Mouse (Mus musculus): ENCODE measurements at regions not wholly inside any gene's neighbourhood (a gene's known extent, or its start where the extent isn't known, plus 50 kb on each side); places are given as distances from the start of the nearest gene placed in this dataset.

DNA sequence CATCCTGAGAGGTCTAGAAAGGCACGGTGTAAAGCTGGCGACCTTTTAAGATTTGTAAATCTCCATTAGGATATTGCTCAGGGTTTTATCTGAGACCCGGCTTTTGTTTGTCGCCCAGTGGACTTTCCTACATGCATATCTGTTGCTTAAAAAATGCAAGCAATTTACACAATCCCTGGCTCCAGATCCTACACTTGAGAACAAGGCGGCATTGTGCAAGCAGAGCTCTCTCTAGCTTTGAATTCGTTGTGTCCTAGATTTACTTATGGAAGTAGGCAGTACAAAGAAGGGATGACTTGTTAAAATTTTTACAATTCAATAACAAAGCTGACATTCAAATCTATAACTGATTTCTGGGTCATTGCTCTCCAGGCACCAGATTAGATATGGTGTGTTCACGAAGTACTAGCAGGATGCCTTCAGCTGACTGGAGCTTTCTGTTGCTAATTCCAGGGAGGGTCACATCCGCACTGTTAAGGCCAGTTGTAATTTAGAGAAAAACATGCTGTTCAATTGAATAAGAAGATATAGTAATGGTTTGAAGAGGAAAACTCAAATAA is 62.2 kb upstream of the Teddm2 start:
- Histone ChIP-seq H3K4me3 (ENCODE audit: low read depth, low read length) (no peak overlapping the region), H3K4me1 (ENCODE audit: control insufficient read depth, insufficient read depth, low read length) (no peaks in the 10 kb centered on the region), H3K27me3 (ENCODE audit: control insufficient read depth, insufficient read depth, low read length) (no peaks in the 10 kb centered on the region), H3K36me3 (replicated peaks; ENCODE audit: control insufficient read depth, insufficient read depth, low read depth, low read length) (no peaks in the 10 kb centered on the region), H3K4me2 (ENCODE audit: low read depth, low read length) (no peak overlapping the region), H3K9ac (replicated peaks; ENCODE audit: low read length) (no peak overlapping the region), H3K27ac (replicated peaks; ENCODE audit: low read depth, low read length) (no peak overlapping the region), H3K9me3 (replicated peaks; ENCODE audit: control insufficient read depth, low read length) (no peaks in the 10 kb centered on the region)
- no peak for ATAC-seq (replicated peaks; ENCODE audit: insufficient number of reproducible peaks, low FRiP score, low TSS enrichment, low read depth)
- 56% methylated on average over 8 of the region's 8 CpGs for WGBS
- no peak for DNase-seq (ENCODE audit: low spot score)

DNA sequence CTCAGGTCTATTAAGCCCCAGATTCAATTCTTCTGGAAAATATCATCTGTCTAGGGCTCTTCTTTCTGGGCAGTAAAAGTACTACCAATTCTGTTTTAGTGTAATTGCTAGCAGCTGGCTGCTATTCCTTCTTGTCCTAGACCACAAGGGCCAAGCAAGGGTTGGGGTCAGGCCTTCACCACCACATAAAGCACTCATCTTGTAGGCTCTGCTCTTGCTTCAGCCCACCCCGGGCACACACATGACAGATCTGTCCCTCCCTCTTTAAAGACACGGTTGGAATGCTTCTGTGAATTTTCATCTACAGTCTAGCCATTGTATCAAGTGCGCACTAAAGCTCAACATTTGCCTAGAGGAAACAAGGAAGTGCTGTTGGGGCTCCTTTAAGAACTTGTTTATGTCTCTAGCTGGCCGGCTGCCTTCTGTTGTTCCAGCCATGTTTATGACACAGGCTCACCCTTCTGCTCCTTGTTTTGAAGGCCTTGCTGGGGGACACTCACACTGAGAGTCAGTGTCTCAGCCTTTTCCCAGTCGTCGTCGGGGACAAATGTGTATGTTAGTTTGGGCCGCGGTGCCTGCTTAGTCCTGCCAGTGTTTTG is 63.8 kb upstream of the Teddm2 start:
- no peaks in the 10 kb centered on the region for H3K9me3 ChIP-seq (replicated peaks; ENCODE audit: control insufficient read depth, low read length)
- H3K9ac ChIP-seq (replicated peaks; ENCODE audit: low read length), result no peak overlapping the region
- WGBS, result 64% methylated on average over 9 of the region's 9 CpGs
- no peak overlapping the region for H3K4me2 ChIP-seq (ENCODE audit: low read depth, low read length)
- no peak for DNase-seq (ENCODE audit: low spot score)
- no peak overlapping the region for H3K4me3 ChIP-seq (ENCODE audit: low read depth, low read length)
- no peak for ATAC-seq (replicated peaks; ENCODE audit: insufficient number of reproducible peaks, low FRiP score, low TSS enrichment, low read depth)
- no peaks in the 10 kb centered on the region for H3K4me1 ChIP-seq (ENCODE audit: control insufficient read depth, insufficient read depth, low read length)
- no peak overlapping the region for H3K27ac ChIP-seq (replicated peaks; ENCODE audit: low read depth, low read length)
- no peaks in the 10 kb centered on the region for H3K36me3 ChIP-seq (replicated peaks; ENCODE audit: control insufficient read depth, insufficient read depth, low read depth, low read length)
- H3K27me3 ChIP-seq (ENCODE audit: control insufficient read depth, insufficient read depth, low read length), result no peaks in the 10 kb centered on the region

GRCm38 (mm10) chr1:153969401-153969800 is 69.4 kb upstream of the Teddm2 start:
- Histone ChIP-seq H3K27ac (replicated peaks; ENCODE audit: low read depth, low read length) (no peak overlapping the region), H3K4me3 (ENCODE audit: low read depth, low read length) (no peak overlapping the region), H3K9me3 (replicated peaks; ENCODE audit: control insufficient read depth, low read length) (no peaks in the 10 kb centered on the region), H3K27me3 (ENCODE audit: control insufficient read depth, insufficient read depth, low read length) (no peaks in the 10 kb centered on the region), H3K4me1 (ENCODE audit: control insufficient read depth, insufficient read depth, low read length) (no peaks in the 10 kb centered on the region), H3K36me3 (replicated peaks; ENCODE audit: control insufficient read depth, insufficient read depth, low read depth, low read length) (no peaks in the 10 kb centered on the region), H3K9ac (replicated peaks; ENCODE audit: low read length) (no peak overlapping the region), H3K4me2 (ENCODE audit: low read depth, low read length) (no peak overlapping the region)
- DNase-seq (ENCODE audit: low spot score) (no peak), ATAC-seq (replicated peaks; ENCODE audit: insufficient number of reproducible peaks, low FRiP score, low TSS enrichment, low read depth) (no peak)
- WGBS, result 85% methylated on average over 4 of the region's 4 CpGs

GRCm38 (mm10) chr1:153974300-153974699 is 74.3 kb upstream of the Teddm2 start:
- Histone ChIP-seq H3K27me3 (ENCODE audit: control insufficient read depth, insufficient read depth, low read length) (no peaks in the 10 kb centered on the region), H3K4me2 (ENCODE audit: low read depth, low read length) (no peak overlapping the region), H3K4me1 (ENCODE audit: control insufficient read depth, insufficient read depth, low read length) (no peaks in the 10 kb centered on the region), H3K4me3 (ENCODE audit: low read depth, low read length) (no peak overlapping the region), H3K27ac (replicated peaks; ENCODE audit: low read depth, low read length) (no peak overlapping the region), H3K9me3 (replicated peaks; ENCODE audit: control insufficient read depth, low read length) (no peaks in the 10 kb centered on the region), H3K36me3 (replicated peaks; ENCODE audit: control insufficient read depth, insufficient read depth, low read depth, low read length) (no peaks in the 10 kb centered on the region), H3K9ac (replicated peaks; ENCODE audit: low read length) (no peak overlapping the region)
- DNase-seq (ENCODE audit: low spot score), result no peak
- WGBS, result 78% methylated on average over 1 of the region's 1 CpGs
- ATAC-seq (replicated peaks; ENCODE audit: insufficient number of reproducible peaks, low FRiP score, low TSS enrichment, low read depth), result no peak

DNA sequence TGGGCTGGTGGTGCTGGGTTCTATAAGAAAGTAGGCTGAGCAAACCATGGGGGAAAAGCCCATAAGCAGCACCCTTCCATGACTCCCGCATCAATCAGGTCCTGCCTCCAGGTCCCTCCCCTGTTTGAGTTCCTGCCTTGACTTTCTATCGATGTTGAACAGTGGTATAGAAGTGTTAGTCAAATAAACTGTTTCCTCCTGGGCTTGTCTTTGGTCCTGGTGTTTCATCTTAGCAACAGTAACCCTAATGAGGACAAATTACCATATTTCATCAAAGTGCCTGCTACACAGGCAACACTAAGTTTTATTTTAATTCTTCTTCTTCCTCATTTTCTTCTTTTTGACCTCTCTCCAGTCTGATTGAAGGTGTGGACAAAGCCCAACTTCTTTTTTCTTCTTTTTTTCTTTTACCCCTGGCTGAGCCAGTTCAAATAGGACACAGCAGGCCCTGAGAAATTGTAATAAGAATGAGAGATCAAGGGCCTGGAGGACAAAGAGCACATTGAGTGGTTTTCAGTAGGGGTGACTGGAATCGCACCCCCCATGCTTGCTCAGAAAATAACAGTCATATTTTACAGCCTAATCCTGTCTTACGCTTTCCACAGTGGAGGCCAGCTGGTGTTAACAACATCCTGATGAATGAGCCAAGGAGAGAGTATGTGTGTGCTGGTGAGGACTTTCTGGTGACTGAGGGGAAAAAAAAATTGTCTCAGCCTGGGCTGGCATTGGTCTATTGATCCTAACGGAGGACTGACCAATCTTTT is 78.1 kb upstream of the Teddm2 start:
- 39% methylated on average over 5 of the region's 5 CpGs for WGBS
- DNase-seq (ENCODE audit: low spot score), result no peak
- no peaks in the 10 kb centered on the region for H3K27me3 ChIP-seq (ENCODE audit: control insufficient read depth, insufficient read depth, low read length)
- H3K36me3 ChIP-seq (replicated peaks; ENCODE audit: control insufficient read depth, insufficient read depth, low read depth, low read length), result no peaks in the 10 kb centered on the region
- no peak for ATAC-seq (replicated peaks; ENCODE audit: insufficient number of reproducible peaks, low FRiP score, low TSS enrichment, low read depth)
- no peak overlapping the region for H3K4me3 ChIP-seq (ENCODE audit: low read depth, low read length)
- no peaks in the 10 kb centered on the region for H3K9me3 ChIP-seq (replicated peaks; ENCODE audit: control insufficient read depth, low read length)
- H3K4me2 ChIP-seq (ENCODE audit: low read depth, low read length), result no peak overlapping the region
- H3K27ac ChIP-seq (replicated peaks; ENCODE audit: low read depth, low read length), result no peak overlapping the region
- H3K9ac ChIP-seq (replicated peaks; ENCODE audit: low read length), result no peak overlapping the region
- H3K4me1 ChIP-seq (ENCODE audit: control insufficient read depth, insufficient read depth, low read length), result no peaks in the 10 kb centered on the region

- whole genome bisulfite sequencing, result 83% methylated on average over 6 of the region's 6 CpGs
- H3K27ac ChIP-seq (replicated peaks; ENCODE audit: low read depth, low read length), result no peak overlapping the region
Observed at GRCm38 (mm10) chr1:153980886-153981285, 80.9 kb upstream of the Teddm2 start.

DNA sequence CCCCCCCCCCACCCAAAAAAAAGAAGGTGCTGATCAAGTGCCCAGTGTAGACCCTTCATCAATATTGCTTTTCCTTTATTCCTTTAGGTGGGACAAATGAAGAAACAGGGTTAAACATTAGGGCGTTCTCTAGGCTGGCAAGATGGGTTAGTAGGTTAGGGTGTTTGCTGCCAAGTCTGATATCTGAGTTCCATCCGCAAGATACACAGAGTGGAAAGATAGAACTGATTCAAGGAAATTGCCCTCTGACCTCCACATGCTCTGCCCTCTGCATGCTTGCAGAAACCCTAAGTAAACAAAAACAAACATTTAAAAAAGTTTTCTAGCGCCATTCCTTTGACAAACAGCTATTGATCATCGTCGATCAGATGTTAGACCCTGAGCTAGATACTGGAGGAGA is 85.6 kb upstream of the Teddm2 start:
- no peak overlapping the region for H3K4me3 ChIP-seq (ENCODE audit: low read depth, low read length)
- ATAC-seq (replicated peaks; ENCODE audit: insufficient number of reproducible peaks, low FRiP score, low TSS enrichment, low read depth) (no peak), DNase-seq (ENCODE audit: low spot score) (no peak)
- WGBS, result 88% methylated on average over 5 of the region's 5 CpGs
- no peak overlapping the region for H3K9ac ChIP-seq (replicated peaks; ENCODE audit: low read length)
- H3K36me3 ChIP-seq (replicated peaks; ENCODE audit: control insufficient read depth, insufficient read depth, low read depth, low read length), result no peaks in the 10 kb centered on the region
- H3K9me3 ChIP-seq (replicated peaks; ENCODE audit: control insufficient read depth, low read length), result no peaks in the 10 kb centered on the region
- no peaks in the 10 kb centered on the region for H3K4me1 ChIP-seq (ENCODE audit: control insufficient read depth, insufficient read depth, low read length)
- H3K4me2 ChIP-seq (ENCODE audit: low read depth, low read length), result no peak overlapping the region
- no peak overlapping the region for H3K27ac ChIP-seq (replicated peaks; ENCODE audit: low read depth, low read length)
- no peaks in the 10 kb centered on the region for H3K27me3 ChIP-seq (ENCODE audit: control insufficient read depth, insufficient read depth, low read length)

More at GRCm38 (mm10) chr1:153980886-153981285, 80.9 kb upstream of the Teddm2 start:
- H3K4me2 ChIP-seq (ENCODE audit: low read depth, low read length), result no peak overlapping the region
- no peak for DNase-seq (ENCODE audit: low spot score)
- H3K27me3 ChIP-seq (ENCODE audit: control insufficient read depth, insufficient read depth, low read length), result no peaks in the 10 kb centered on the region
- no peak overlapping the region for H3K4me3 ChIP-seq (ENCODE audit: low read depth, low read length)
- no peaks in the 10 kb centered on the region for H3K9me3 ChIP-seq (replicated peaks; ENCODE audit: control insufficient read depth, low read length)
- H3K9ac ChIP-seq (replicated peaks; ENCODE audit: low read length), result no peak overlapping the region
- ATAC-seq (replicated peaks; ENCODE audit: insufficient number of reproducible peaks, low FRiP score, low TSS enrichment, low read depth), result no peak
- no peaks in the 10 kb centered on the region for H3K4me1 ChIP-seq (ENCODE audit: control insufficient read depth, insufficient read depth, low read length)
- H3K36me3 ChIP-seq (replicated peaks; ENCODE audit: control insufficient read depth, insufficient read depth, low read depth, low read length), result no peaks in the 10 kb centered on the region

GRCm38 (mm10) chr1:153986632-153987031 is 86.6 kb upstream of the Teddm2 start:
- peak; percentile 45 for DNase-seq (ENCODE audit: low spot score)
- no peak overlapping the region for H3K4me3 ChIP-seq (ENCODE audit: low read depth, low read length)
- ATAC-seq (replicated peaks; ENCODE audit: insufficient number of reproducible peaks, low FRiP score, low TSS enrichment, low read depth), result no peak
- H3K27me3 ChIP-seq (ENCODE audit: control insufficient read depth, insufficient read depth, low read length), result no peaks in the 10 kb centered on the region
- no peaks in the 10 kb centered on the region for H3K9me3 ChIP-seq (replicated peaks; ENCODE audit: control insufficient read depth, low read length)
- 57% methylated on average over 6 of the region's 6 CpGs for WGBS
- no peak overlapping the region for H3K9ac ChIP-seq (replicated peaks; ENCODE audit: low read length)
- H3K4me1 ChIP-seq (ENCODE audit: control insufficient read depth, insufficient read depth, low read length), result no peaks in the 10 kb centered on the region
- no peak overlapping the region for H3K27ac ChIP-seq (replicated peaks; ENCODE audit: low read depth, low read length)
- H3K4me2 ChIP-seq (ENCODE audit: low read depth, low read length), result no peak overlapping the region
- H3K36me3 ChIP-seq (replicated peaks; ENCODE audit: control insufficient read depth, insufficient read depth, low read depth, low read length), result no peaks in the 10 kb centered on the region

All from embryonic facial prominence, embryonic 11.5 days (tissue).